Mouse (Mus musculus): ENCODE data around the gene Terf2. TPM values are rescaled to one million over a fixed set of nuclear protein-coding genes. Genes with fewer than 3 reads are reported as not detected.

Gene Terf2
- total and polyA plus RNA-seq, 3 experiments, result 15.0 to 36.7 TPM; not detected in 1

- H3K27ac ChIP-seq (ENCODE audit: control insufficient read depth, low read depth, low read length), result no peak overlapping the region
- H3K9ac ChIP-seq (ENCODE audit: control insufficient read depth, low read depth, low read length, poor library complexity, severe bottlenecking), result no peak overlapping the region
- no peaks in the 10 kb centered on the region for H3K27me3 ChIP-seq (ENCODE audit: control insufficient read depth in 1 of 2, insufficient read depth in 2 of 2, low read length in 2 of 2)
- peaks cover 0 to 20% of the 10 kb centered on the region in 2 experiments; a peak in 3 of 4 replicates for H3K4me1 ChIP-seq (ENCODE audit: control insufficient read depth in 1 of 2, insufficient read depth in 2 of 2, low read length in 2 of 2)
- TF ChIP-seq SMC3 (IDR thresholded peaks at IDR 0.05; ENCODE audit: low read depth, low read length) (no peak), HCFC1 (IDR thresholded peaks at IDR 0.05; ENCODE audit: low read depth, low read length) (no peak), ZMIZ1 (IDR thresholded peaks at IDR 0.05; ENCODE audit: low read depth, low read length) (no peak)
- H3K36me3 ChIP-seq (ENCODE audit: control insufficient read depth in 1 of 2, insufficient read depth in 2 of 2, low read length in 2 of 2), result peaks cover 0 to 22% of the 10 kb centered on the region in 2 experiments; a peak in 2 of 4 replicates
- H3K4me3 ChIP-seq (ENCODE audit: control insufficient read depth in 1 of 2, insufficient read depth in 1 of 2, low read depth in 2 of 2, low read length in 2 of 2), result no peak overlapping the region
- no peaks in the 10 kb centered on the region for H3K9me3 ChIP-seq (replicated peaks; ENCODE audit: insufficient read depth, low read length)
- peaks cover 12% of the 10 kb centered on the region for H3K79me2 ChIP-seq (ENCODE audit: control insufficient read depth, insufficient read depth, low read length, poor library complexity)
- no peak for DNase-seq (ENCODE audit: low read depth, low spot score)
Observed at GRCm38 (mm10) chr8:107029310-107029709, 67.0 kb downstream of the Terf2 start.

DNA sequence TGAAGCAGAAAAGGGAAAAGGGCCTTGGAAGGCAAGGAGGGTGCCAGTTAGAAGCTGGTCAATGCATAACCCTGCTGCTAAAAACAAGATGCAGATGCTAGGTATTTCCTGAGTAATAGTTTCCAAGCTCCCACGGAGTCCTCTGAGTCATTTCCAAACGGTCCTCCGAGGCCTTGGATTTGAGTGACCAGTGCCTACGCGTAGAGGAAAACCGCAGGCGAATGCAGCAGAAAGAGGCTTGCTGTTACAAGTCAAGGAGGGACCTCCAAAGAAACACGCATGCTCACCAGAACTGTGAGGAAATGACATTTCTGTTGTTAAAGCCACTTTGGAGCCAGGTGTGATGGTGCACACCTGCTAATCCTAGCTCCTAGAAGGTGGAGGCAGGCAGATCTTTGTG, 72.9 kb downstream of the Terf2 start:
- H3K4me3 ChIP-seq (ENCODE audit: control insufficient read depth in 1 of 2, insufficient read depth in 1 of 2, low read depth in 2 of 2, low read length in 2 of 2), result no peak overlapping the region
- no peaks in the 10 kb centered on the region for H3K36me3 ChIP-seq (ENCODE audit: control insufficient read depth in 1 of 2, insufficient read depth in 2 of 2, low read length in 2 of 2)
- H3K4me1 ChIP-seq (ENCODE audit: control insufficient read depth in 1 of 2, insufficient read depth in 2 of 2, low read length in 2 of 2), result no peaks in the 10 kb centered on the region
- no peaks in the 10 kb centered on the region for H3K9me3 ChIP-seq (replicated peaks; ENCODE audit: insufficient read depth, low read length)
- H3K27ac ChIP-seq (ENCODE audit: control insufficient read depth, low read depth, low read length), result no peak overlapping the region
- H3K9ac ChIP-seq (ENCODE audit: control insufficient read depth, low read depth, low read length, poor library complexity, severe bottlenecking), result no peak overlapping the region
- no peaks in the 10 kb centered on the region for H3K79me2 ChIP-seq (ENCODE audit: control insufficient read depth, insufficient read depth, low read length, poor library complexity)
- H3K27me3 ChIP-seq (ENCODE audit: control insufficient read depth in 1 of 2, insufficient read depth in 2 of 2, low read length in 2 of 2), result no peaks in the 10 kb centered on the region; a peak in 1 of 4 replicates
- DNase-seq (ENCODE audit: low read depth, low spot score), result no peak
- no peak for TF ChIP-seq CHD2 (IDR thresholded peaks at IDR 0.05; ENCODE audit: low read length)
- TF ChIP-seq MEF2A (IDR thresholded peaks at IDR 0.05; ENCODE audit: extremely low read depth, insufficient replicate concordance, low read depth, low read length, poor library complexity, severe bottlenecking), result no peak
- TF ChIP-seq UBTF (IDR thresholded peaks at IDR 0.05; ENCODE audit: borderline replicate concordance, insufficient read depth, low read depth, low read length), result no peak
- no peak for TF ChIP-seq ZMIZ1 (IDR thresholded peaks at IDR 0.05; ENCODE audit: low read depth, low read length)
- no peak for TF ChIP-seq POLR2AphosphoS5 (IDR thresholded peaks at IDR 0.05; ENCODE audit: borderline replicate concordance, low read depth, low read length)
- no peak for TF ChIP-seq RCOR1 (IDR thresholded peaks at IDR 0.05; ENCODE audit: low read depth, low read length)
- no peak for TF ChIP-seq KAT2A (conservative IDR thresholded peaks at IDR 0.05; ENCODE audit: low read depth, low read length)
- TF ChIP-seq TAL1 (IDR thresholded peaks at IDR 0.05; ENCODE audit: low read length), result no peak
- TF ChIP-seq ZC3H11A (IDR thresholded peaks at IDR 0.05; ENCODE audit: low read depth, low read length), result no peak
- TF ChIP-seq TBP (IDR thresholded peaks at IDR 0.05; ENCODE audit: low read depth, low read length), result no peak
- TF ChIP-seq POLR2AphosphoS2 (IDR thresholded peaks at IDR 0.05; ENCODE audit: low read length), result no peak
- no peak for TF ChIP-seq SIN3A (IDR thresholded peaks at IDR 0.05; ENCODE audit: low read length)
- TF ChIP-seq E2F4 (IDR thresholded peaks at IDR 0.05; ENCODE audit: borderline replicate concordance, low read depth, low read length), result no peak
- TF ChIP-seq SMC3 (IDR thresholded peaks at IDR 0.05; ENCODE audit: low read depth, low read length), result no peak
- no peak for TF ChIP-seq NELFE (IDR thresholded peaks at IDR 0.05; ENCODE audit: low read depth, low read length)
- TF ChIP-seq GABPA (IDR thresholded peaks at IDR 0.05; ENCODE audit: low read depth, low read length), result no peak

Other genes starting within 250 kb of the Terf2 start
- 3.7 and 5.8 TPM in 2 replicates for gene Has3, start 226.3 kb downstream of the Terf2 start, total RNA-seq (2012; rRNA removed)
- under 1 TPM in 1 of 2 experiments, not detected in 1; 0.40 TPM for gene Has3, start 226.3 kb downstream of the Terf2 start, polyA plus RNA-seq (2012; ENCODE audit: insufficient read depth in 1 of 2, insufficient read length in 2 of 2, low read depth in 1 of 2, low replicate concordance in 2 of 2, missing spikeins in 1 of 2)
- 165 and 174 TPM in 2 replicates for gene Utp4, start 202.9 kb downstream of the Terf2 start, total RNA-seq (2012; rRNA removed)
- 100 to 1,000 TPM; 123 to 218 TPM for gene Utp4, start 202.9 kb downstream of the Terf2 start, polyA plus RNA-seq (2012; ENCODE audit: insufficient read depth in 1 of 2, insufficient read length in 2 of 2, low read depth in 1 of 2, low replicate concordance in 2 of 2, missing spikeins in 1 of 2)
- 3.0 and 3.6 TPM in 2 replicates for gene Sntb2, start 160.8 kb downstream of the Terf2 start, total RNA-seq (2012; rRNA removed)
- gene Sntb2, start 160.8 kb downstream of the Terf2 start, polyA plus RNA-seq (2012; ENCODE audit: insufficient read depth in 1 of 2, insufficient read length in 2 of 2, low read depth in 1 of 2, low replicate concordance in 2 of 2, missing spikeins in 1 of 2), result 1 to 10 TPM in 1 of 2 experiments, not detected in 1; 3.8 TPM
- 32.3 and 38.1 TPM in 2 replicates for gene Vps4a, start 65.3 kb downstream of the Terf2 start, total RNA-seq (2012; rRNA removed)
- 10 to 100 TPM in 1 of 2 experiments, not detected in 1; 43.2 TPM for gene Vps4a, start 65.3 kb downstream of the Terf2 start, polyA plus RNA-seq (2012; ENCODE audit: insufficient read depth in 1 of 2, insufficient read length in 2 of 2, low read depth in 1 of 2, low replicate concordance in 2 of 2, missing spikeins in 1 of 2)
- 39.0 and 43.6 TPM in 2 replicates for gene Pdf, start 47.9 kb downstream of the Terf2 start, total RNA-seq (2012; rRNA removed)
- 10 to 100 TPM in 1 of 2 experiments, not detected in 1; 36.0 TPM for gene Pdf, start 47.9 kb downstream of the Terf2 start, polyA plus RNA-seq (2012; ENCODE audit: insufficient read depth in 1 of 2, insufficient read length in 2 of 2, low read depth in 1 of 2, low replicate concordance in 2 of 2, missing spikeins in 1 of 2)
- gene Cog8, start 39.9 kb downstream of the Terf2 start, total RNA-seq (2012; rRNA removed), result 18.1 and 27.2 TPM in 2 replicates
- gene Cog8, start 39.9 kb downstream of the Terf2 start, polyA plus RNA-seq (2012; ENCODE audit: insufficient read depth in 1 of 2, insufficient read length in 2 of 2, low read depth in 1 of 2, low replicate concordance in 2 of 2, missing spikeins in 1 of 2), result 10 to 100 TPM in 1 of 2 experiments, not detected in 1; 27.0 TPM
- 261 and 278 TPM in 2 replicates for gene Nip7, start 39.7 kb downstream of the Terf2 start, total RNA-seq (2012; rRNA removed)
- gene Nip7, start 39.7 kb downstream of the Terf2 start, polyA plus RNA-seq (2012; ENCODE audit: insufficient read depth in 1 of 2, insufficient read length in 2 of 2, low read depth in 1 of 2, low replicate concordance in 2 of 2, missing spikeins in 1 of 2), result 100 to 1,000 TPM; 189 to 336 TPM
- gene Tmed6, start 30.9 kb downstream of the Terf2 start, total RNA-seq (2012; rRNA removed), result not detected in 2 replicates
- not detected for gene Tmed6, start 30.9 kb downstream of the Terf2 start, polyA plus RNA-seq (2012; ENCODE audit: insufficient read depth in 1 of 2, insufficient read length in 2 of 2, low read depth in 1 of 2, low replicate concordance in 2 of 2, missing spikeins in 1 of 2)
- gene Cyb5b, start 54.1 kb upstream of the Terf2 start, total RNA-seq (2012; rRNA removed), result 66.5 and 67.9 TPM in 2 replicates
- 10 to 100 TPM; 69.4 to 79.1 TPM for gene Cyb5b, start 54.1 kb upstream of the Terf2 start, polyA plus RNA-seq (2012; ENCODE audit: insufficient read depth in 1 of 2, insufficient read length in 2 of 2, low read depth in 1 of 2, low replicate concordance in 2 of 2, missing spikeins in 1 of 2)
- 4.2 and 5.1 TPM in 2 replicates for gene Nfat5, start 196.9 kb upstream of the Terf2 start, total RNA-seq (2012; rRNA removed)
- gene Nfat5, start 196.9 kb upstream of the Terf2 start, polyA plus RNA-seq (2012; ENCODE audit: insufficient read depth in 1 of 2, insufficient read length in 2 of 2, low read depth in 1 of 2, low replicate concordance in 2 of 2, missing spikeins in 1 of 2), result 10 to 100 TPM in 1 of 2 experiments, not detected in 1; 11.3 TPM

Measured in MEL (cell line).